Mouse (Mus musculus) small intestine, adult 2 months (tissue): Measurements from ENCODE around the gene Odc1. TPM values are rescaled to one million over a fixed set of nuclear protein-coding genes. Genes with fewer than 3 reads are reported as not detected.

Experiments used
- H3K27ac ChIP-seq: fragments of 200-500 bp; 2 replicates; pipeline ENCODE4 v1.5.1; 2012; ENCODE audit warnings: low read depth, low read length, control low read depth, inconsistent platforms; ENCODE audit not compliant: insufficient read depth
- H3K27me3 ChIP-seq: fragments of 200-500 bp; 2 replicates; pipeline ENCODE4 v1.6.1; 2012; ENCODE audit warnings: mild to moderate bottlenecking, moderate library complexity, low read length, inconsistent platforms; ENCODE audit not compliant: control insufficient read depth, insufficient read depth
- H3K36me3 ChIP-seq: fragments of 200-500 bp; 2 replicates; pipeline ENCODE4 v1.6.1; 2012; ENCODE audit warnings: mild to moderate bottlenecking, low read length, control low read depth, inconsistent platforms; ENCODE audit not compliant: control insufficient read depth, insufficient read depth
- H3K4me1 ChIP-seq: fragments of 200-500 bp; 2 replicates; pipeline ENCODE4 v1.6.1; 2012; ENCODE audit warnings: low read length, inconsistent platforms, mixed read lengths; ENCODE audit not compliant: control insufficient read depth, insufficient read depth, insufficient read length
- H3K4me3 ChIP-seq: fragments of 200-500 bp; 2 replicates; pipeline ENCODE4 v1.5.1; 2012; ENCODE audit warnings: low read depth, mild to moderate bottlenecking, control low read depth, inconsistent platforms, low read length, moderate library complexity
- CTCF ChIP-seq: fragments of 200-500 bp; IDR thresholded peaks from 2 replicates; pipeline ENCODE4 v1.5.1; 2012; ENCODE audit warnings: low read depth, mild to moderate bottlenecking, control low read depth, inconsistent platforms, low read length, moderate library complexity, mixed read lengths; ENCODE audit not compliant: insufficient replicate concordance, insufficient read length; ENCODE audit errors: extremely low read depth
- POLR2A ChIP-seq: fragments of 200-500 bp; IDR thresholded peaks from 2 replicates; pipeline ENCODE4 v1.6.1; 2012; ENCODE audit warnings: low read depth, mild to moderate bottlenecking, control low read depth, inconsistent platforms, low read length, moderate library complexity
- WGBS: fragments of 180-500 bp; shearing (Covaris S2); methylation state at CpG from one replicate; pipeline ENCODE4 v1.1.7; 2018; 5-methylcytosine and 5-hydroxymethylcytosine counted together
- polyA plus RNA-seq: library from polyadenylated mRNA; depleted of rRNA; stranded (reverse); fragments of >200 nt; gene quantifications from 2 replicates; pipeline ENCODE4 v1.2.3, GENCODE M21; 2012; rRNA removed

Odc1 gene
- 35.0 and 113 TPM in 2 replicates for polyA plus RNA-seq

- peak; percentile 47 for TF ChIP-seq POLR2A
- peak; percentile 18; the same call in 1 of the 2 replicates for TF ChIP-seq CTCF
- Histone ChIP-seq H3K4me3 (peak within 1 kb of the TSS; percentile 99), H3K4me1 (peaks cover 7% of the 10 kb centered on the region), H3K36me3 (peaks cover 18% of the 10 kb centered on the region), H3K27me3 (no peaks in the 10 kb centered on the region), H3K27ac (peak within 1 kb of the TSS; percentile 62)
- WGBS: 1% methylated on average over 79 of the region's 98 CpGs
These were observed at the start of gene Odc1 for GRCm38 (mm10) chr12:17544209-17545106. Gene Odc1, plus strand, starts transcription at chr12:17544794.

DNA sequence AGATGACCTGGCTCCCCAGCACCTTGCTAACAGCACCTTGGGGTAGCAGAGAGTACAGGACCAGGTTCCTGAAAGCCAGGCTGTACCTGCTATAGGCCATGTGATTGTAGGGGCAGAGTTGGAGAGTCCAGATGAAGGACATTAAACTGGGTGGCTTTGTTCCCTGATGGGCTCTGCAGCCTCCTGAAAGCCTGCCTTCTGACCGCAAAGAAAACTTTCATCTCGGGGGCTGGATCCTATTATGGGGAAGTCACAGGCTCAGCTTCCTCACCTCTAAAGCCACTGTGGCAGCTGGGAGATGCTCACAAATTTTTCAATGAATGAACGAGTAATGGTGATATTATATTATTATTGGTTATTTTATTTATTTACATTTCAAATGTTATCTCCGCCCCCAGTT is 49.8 kb upstream of the Odc1 start:
- Histone ChIP-seq H3K27ac (no peak overlapping the region), H3K4me1 (peaks cover 15% of the 10 kb centered on the region), H3K27me3 (no peaks in the 10 kb centered on the region), H3K36me3 (no peaks in the 10 kb centered on the region), H3K4me3 (no peak overlapping the region)
- no peak for TF ChIP-seq POLR2A
- no peak for TF ChIP-seq CTCF
- 70% methylated on average over 4 of the region's 4 CpGs for WGBS

GRCm38 (mm10) chr12:17495858-17496451 is 48.6 kb upstream of the Odc1 start:
- 12% methylated on average over 8 of the region's 8 CpGs for WGBS
- no peak for TF ChIP-seq POLR2A
- no peak for TF ChIP-seq CTCF
- no peak overlapping the region for H3K4me3 ChIP-seq

GRCm38 (mm10) chr12:17505620-17506074 is 38.9 kb upstream of the Odc1 start:
- TF ChIP-seq POLR2A (no peak), CTCF (no peak)
- WGBS: 27% methylated on average over 2 of the region's 2 CpGs
- peak overlapping the region; percentile 82 for H3K27ac ChIP-seq
- no peaks in the 10 kb centered on the region for H3K27me3 ChIP-seq
- peaks cover 20% of the 10 kb centered on the region for H3K4me1 ChIP-seq
- H3K4me3 ChIP-seq: no peak overlapping the region
- no peaks in the 10 kb centered on the region for H3K36me3 ChIP-seq

More at GRCm38 (mm10) chr12:17495858-17496451, 48.6 kb upstream of the Odc1 start:
- no peaks in the 10 kb centered on the region for H3K27me3 ChIP-seq
- H3K36me3 ChIP-seq: no peaks in the 10 kb centered on the region
- H3K4me1 ChIP-seq: peaks cover 15% of the 10 kb centered on the region
- no peak overlapping the region for H3K27ac ChIP-seq

DNA sequence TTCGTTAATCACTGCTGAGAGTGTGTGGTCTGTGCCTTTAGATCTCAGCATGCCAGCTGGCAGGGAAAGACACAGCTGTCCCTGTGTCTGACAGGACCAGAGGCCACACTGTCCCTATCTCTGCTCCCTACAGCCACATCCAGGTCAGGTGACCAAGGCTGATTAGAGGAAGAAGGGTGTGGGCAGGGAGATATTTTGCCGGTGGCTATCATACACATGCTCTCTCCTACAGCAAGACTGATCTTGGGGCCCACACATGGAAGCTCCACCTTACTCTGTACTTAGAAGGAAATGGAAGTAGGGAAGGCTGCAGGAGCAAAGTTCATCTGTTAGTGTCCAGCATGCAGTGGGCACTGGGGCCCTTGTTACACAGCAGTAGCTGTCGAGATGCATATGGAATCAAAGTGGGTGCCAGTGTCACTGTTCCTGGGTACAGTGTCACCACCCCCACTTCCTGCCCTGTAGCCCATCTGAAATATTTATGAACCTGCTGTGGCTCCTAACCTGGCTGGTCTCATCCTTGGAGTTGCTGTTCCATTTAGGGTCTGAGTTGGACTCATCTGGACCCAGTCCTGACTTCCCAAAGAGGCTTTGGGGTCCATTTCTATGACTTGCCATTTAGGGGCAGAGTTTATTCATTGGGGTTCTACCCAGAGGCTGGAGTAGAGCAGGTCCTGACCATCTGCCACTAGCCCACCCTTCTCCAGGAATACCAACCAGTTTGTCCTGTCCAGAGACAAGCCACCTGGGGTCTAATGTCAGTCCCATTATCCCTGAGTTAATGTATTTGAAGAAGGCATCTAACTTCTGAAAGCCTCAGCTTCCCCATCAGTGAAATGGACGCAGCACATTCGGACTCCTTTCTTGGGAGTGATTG is 38.2 kb upstream of the Odc1 start:
- Histone ChIP-seq H3K36me3 (no peaks in the 10 kb centered on the region), H3K4me3 (no peak overlapping the region), H3K27me3 (no peaks in the 10 kb centered on the region), H3K27ac (peak overlapping the region; percentile 82), H3K4me1 (peaks cover 20% of the 10 kb centered on the region)
- TF ChIP-seq CTCF (no peak), POLR2A (no peak)
- WGBS: 10% methylated on average over 5 of the region's 5 CpGs

DNA sequence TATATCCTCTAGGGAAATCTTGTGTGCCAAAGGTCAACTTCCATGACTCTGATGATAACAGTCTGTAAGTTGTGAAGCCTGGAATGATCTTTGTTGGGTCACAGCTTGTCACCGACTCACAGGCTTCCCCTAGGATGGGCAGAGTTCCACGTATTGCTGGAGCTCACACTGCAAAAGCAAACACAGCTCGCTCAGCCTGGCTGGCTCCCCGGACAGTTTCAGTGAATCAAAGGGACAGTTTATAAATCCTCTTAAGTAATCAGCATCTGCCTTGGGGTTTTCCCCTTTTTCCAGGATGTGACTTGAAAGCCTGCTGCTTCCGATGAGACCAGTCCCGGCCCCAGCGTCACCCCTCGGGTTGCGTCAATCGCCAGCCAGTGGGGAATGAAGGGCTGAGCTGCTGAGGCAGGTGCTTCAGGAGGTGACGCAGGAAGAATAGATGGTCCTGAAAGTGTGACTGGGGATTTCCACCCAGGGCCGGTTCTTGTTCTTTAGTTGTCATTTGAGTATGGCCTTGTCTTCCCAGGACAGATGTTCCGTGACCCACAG is 37.5 kb upstream of the Odc1 start:
- Histone ChIP-seq H3K4me3 (no peak overlapping the region; the same call in 1 of the 2 replicates), H3K36me3 (no peaks in the 10 kb centered on the region), H3K4me1 (peaks cover 20% of the 10 kb centered on the region), H3K27me3 (no peaks in the 10 kb centered on the region), H3K27ac (peak overlapping the region; percentile 82)
- 6% methylated on average over 13 of the region's 13 CpGs for WGBS
- TF ChIP-seq POLR2A (0 out of 2 replicates have a peak, but pooled peaks have one; percentile 20), CTCF (no peak)
